Mouse (Mus musculus) spleen, adult 2 months (tissue): ENCODE measurements around the gene Myh7. TPM values are rescaled to one million over a fixed set of nuclear protein-coding genes. Genes with fewer than 3 reads are reported as not detected.

ENCODE experiments used
- DNase-seq, 2 experiments: peaks; one replicate each; pipeline versions ENCODE4 v3.0.0 to v3.0.0-alpha.2; 2012 to 2021; ENCODE audit warnings: low spot score in 2 of 2, low read depth in 1 of 2
- H3K27ac ChIP-seq: fragments of 200-500 bp; 2 replicates; pipeline ENCODE4 v1.5.1; 2012; ENCODE audit warnings: low read length, inconsistent platforms; ENCODE audit not compliant: insufficient read depth
- H3K27me3 ChIP-seq: fragments of 200-500 bp; 2 replicates; pipeline ENCODE4 v1.6.1; 2012; ENCODE audit warnings: mild to moderate bottlenecking, moderate library complexity, low read length, inconsistent platforms; ENCODE audit not compliant: control insufficient read depth, insufficient read depth
- H3K36me3 ChIP-seq: fragments of 200-500 bp; 2 replicates; pipeline ENCODE4 v1.6.1; 2012; ENCODE audit warnings: mild to moderate bottlenecking, low read length, inconsistent platforms; ENCODE audit not compliant: control insufficient read depth, insufficient read depth
- H3K4me1 ChIP-seq: fragments of 200-500 bp; 2 replicates; pipeline ENCODE4 v1.6.1; 2011; ENCODE audit warnings: inconsistent platforms; ENCODE audit not compliant: control insufficient read depth, insufficient read depth, insufficient read length
- H3K4me3 ChIP-seq: fragments of 200-500 bp; 2 replicates; pipeline ENCODE4 v1.5.1; 2011; ENCODE audit warnings: mild to moderate bottlenecking, inconsistent platforms; ENCODE audit not compliant: insufficient read depth, insufficient read length; ENCODE audit errors: extremely low read depth
- CTCF ChIP-seq: fragments of 200-500 bp; IDR thresholded peaks from 2 replicates; pipeline ENCODE4 v1.5.1; 2011; ENCODE audit warnings: mild to moderate bottlenecking, inconsistent platforms; ENCODE audit not compliant: insufficient read depth, insufficient read length, insufficient replicate concordance; ENCODE audit errors: extremely low read depth
- POLR2A ChIP-seq: fragments of 200-500 bp; IDR thresholded peaks from 2 replicates; pipeline ENCODE4 v1.6.1; 2011; ENCODE audit warnings: low read depth, low read length, inconsistent platforms
- WGBS: fragments of 180-500 bp; shearing (Covaris S2); methylation state at CpG from one replicate; pipeline ENCODE4 v1.1.7; 2018; 5-methylcytosine and 5-hydroxymethylcytosine counted together
- polyA plus RNA-seq: library from polyadenylated mRNA; depleted of rRNA; stranded (reverse); fragments of >200 nt; gene quantifications from 2 replicates; pipeline ENCODE4 v1.2.3, GENCODE M21; 2012

Gene Myh7
- polyA plus RNA-seq, 1 experiment = not detected

DNA sequence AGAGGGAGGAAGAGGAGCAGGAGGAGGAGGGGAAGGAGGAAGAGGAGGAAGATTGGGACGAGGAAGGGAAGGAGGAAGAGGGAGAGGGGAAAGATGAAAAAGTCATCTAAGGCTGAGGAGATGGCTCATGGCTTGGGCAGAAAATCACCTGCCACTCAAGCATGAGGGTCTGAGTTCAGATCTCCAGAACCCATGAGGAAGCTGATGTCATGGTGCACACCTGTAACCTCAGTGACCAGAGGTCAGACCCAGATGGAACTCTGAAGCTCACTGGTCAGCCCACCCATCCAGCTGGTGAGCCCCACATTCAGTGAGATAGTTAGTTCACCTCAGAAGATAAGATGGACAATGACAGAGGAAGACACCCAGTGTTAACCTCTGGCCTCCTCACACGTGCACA lies 49.5 kb downstream of the Myh7 start:
- no peak for DNase-seq
- Histone ChIP-seq H3K36me3 (no peaks in the 10 kb centered on the region), H3K27me3 (no peaks in the 10 kb centered on the region), H3K4me1 (no peaks in the 10 kb centered on the region), H3K4me3 (no peak overlapping the region), H3K27ac (no peak overlapping the region)
- WGBS = 52% methylated on average over 2 of the region's 2 CpGs
- TF ChIP-seq POLR2A = no peak
- TF ChIP-seq CTCF = no peak

DNA sequence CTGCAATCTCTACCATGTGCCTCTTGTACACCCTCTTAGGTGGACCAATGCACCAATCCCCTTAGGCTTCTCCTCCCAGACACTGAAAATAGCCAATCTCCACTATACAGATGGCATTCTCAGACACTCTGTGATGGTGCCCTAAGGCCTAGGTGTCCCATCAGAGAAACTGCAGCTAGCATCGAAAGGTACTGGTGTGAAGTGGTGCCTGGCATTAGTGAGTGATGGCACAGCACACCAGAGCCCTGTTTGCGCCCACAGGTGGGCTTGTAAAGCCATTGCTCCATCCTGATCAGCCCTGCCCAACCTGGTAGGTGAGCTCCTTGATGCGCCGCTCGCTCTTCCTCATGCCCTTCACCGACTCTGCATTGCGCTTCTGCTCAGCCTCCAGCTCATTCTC lies 50.5 kb downstream of the Myh7 start:
- Histone ChIP-seq H3K36me3 (no peaks in the 10 kb centered on the region), H3K4me1 (no peaks in the 10 kb centered on the region), H3K27ac (no peak overlapping the region), H3K4me3 (no peak overlapping the region), H3K27me3 (no peaks in the 10 kb centered on the region)
- TF ChIP-seq CTCF (no peak), POLR2A (no peak)
- WGBS = 95% methylated on average over 7 of the region's 7 CpGs
- no peak for DNase-seq

DNA sequence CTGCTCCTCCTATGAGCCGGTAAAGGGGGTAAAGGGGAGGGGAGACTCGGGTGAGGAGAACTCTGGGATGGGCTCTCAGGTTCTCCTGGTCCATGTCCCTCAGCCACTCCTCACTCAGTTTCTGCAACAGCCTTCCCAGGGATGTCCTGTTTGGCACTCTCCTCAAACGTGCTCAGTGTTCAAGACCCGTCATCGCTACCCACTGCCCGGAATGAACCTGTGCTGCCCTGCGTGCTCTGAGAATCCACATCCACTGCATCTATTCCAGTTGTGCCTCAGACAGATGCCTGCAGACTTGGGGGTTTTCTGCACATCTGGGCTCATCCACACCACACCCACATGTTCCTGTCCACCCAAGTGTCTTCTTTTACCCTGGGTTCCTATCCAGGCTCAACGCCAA lies 51.9 kb downstream of the Myh7 start:
- TF ChIP-seq CTCF (no peak), POLR2A (no peak)
- WGBS = 90% methylated on average over 8 of the region's 8 CpGs
- Histone ChIP-seq H3K27ac (no peak overlapping the region), H3K27me3 (no peaks in the 10 kb centered on the region), H3K36me3 (no peaks in the 10 kb centered on the region), H3K4me3 (no peak overlapping the region), H3K4me1 (no peaks in the 10 kb centered on the region)
- no peak for DNase-seq

GRCm38 (mm10) chr14:54941024-54941978 lies 53.1 kb downstream of the Myh7 start:
- no peak overlapping the region for H3K4me3 ChIP-seq
- 53% methylated on average over 13 of the region's 13 CpGs for WGBS
- TF ChIP-seq CTCF (no peak), POLR2A (no peak)
- H3K27me3 ChIP-seq = no peaks in the 10 kb centered on the region
- H3K4me1 ChIP-seq = no peaks in the 10 kb centered on the region
- H3K27ac ChIP-seq = no peak overlapping the region
- no peaks in the 10 kb centered on the region for H3K36me3 ChIP-seq
- DNase-seq = no peak

- H3K4me3 ChIP-seq = no peak overlapping the region
- no peak for TF ChIP-seq CTCF
- TF ChIP-seq POLR2A = no peak
- H3K27ac ChIP-seq = no peak overlapping the region
- no peak for DNase-seq
- no peaks in the 10 kb centered on the region for H3K36me3 ChIP-seq
- WGBS = 75% methylated on average over 3 of the region's 3 CpGs
- H3K4me1 ChIP-seq = no peaks in the 10 kb centered on the region
- no peaks in the 10 kb centered on the region for H3K27me3 ChIP-seq
These were observed 54.3 kb downstream of the Myh7 start for GRCm38 (mm10) chr14:54940176-54940530.

GRCm38 (mm10) chr14:54939434-54940175 lies 54.8 kb downstream of the Myh7 start:
- no peak overlapping the region for H3K4me3 ChIP-seq
- 55% methylated on average over 12 of the region's 12 CpGs for WGBS
- no peaks in the 10 kb centered on the region for H3K36me3 ChIP-seq
- no peaks in the 10 kb centered on the region for H3K27me3 ChIP-seq
- TF ChIP-seq CTCF (peak; percentile 70; the same call in 1 of the 2 replicates), POLR2A (no peak)
- H3K27ac ChIP-seq = no peak overlapping the region
- DNase-seq = peak; percentile 29 to 55
- no peaks in the 10 kb centered on the region for H3K4me1 ChIP-seq
